Mouse (Mus musculus) E14TG2a.4 (cell line): ENCODE data around the gene C1rb.

Experiments
- CTCF ChIP-seq: conservative IDR thresholded peaks from 2 replicates; pipeline ENCODE4 v1.5.1; 2014; ENCODE audit warnings: low read length
- NANOG ChIP-seq: IDR thresholded peaks from 2 replicates; pipeline ENCODE4 v1.6.1; 2014; ENCODE audit warnings: borderline replicate concordance, low read length, mixed read lengths
- POU5F1 ChIP-seq: IDR thresholded peaks from 2 replicates; pipeline ENCODE4 v1.6.1; 2014; ENCODE audit warnings: low read length, borderline replicate concordance

DNA sequence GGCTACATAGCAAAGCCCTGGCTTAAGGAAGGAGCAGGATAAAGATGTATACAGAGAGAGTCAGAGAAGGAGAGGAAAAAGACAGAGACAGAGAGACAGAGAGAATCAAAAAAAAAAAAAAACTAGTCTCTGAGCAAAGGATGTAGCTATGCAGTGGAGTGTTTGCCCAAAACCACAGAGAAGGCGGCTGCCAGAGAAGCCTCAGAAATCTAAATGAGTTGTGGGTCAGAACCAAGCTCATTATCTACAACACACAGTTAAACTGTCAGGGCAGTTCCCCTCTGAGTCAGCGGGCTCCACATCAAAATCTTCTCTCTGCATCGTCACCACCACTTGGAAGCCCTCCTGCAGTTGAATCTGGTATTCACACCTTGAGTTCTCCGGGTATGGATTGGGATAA, 60.7 kb downstream of the C1rb start:
- TF ChIP-seq CTCF = no peak
- TF ChIP-seq NANOG = no peak
- no peak for TF ChIP-seq POU5F1
